Mouse (Mus musculus) skeletal muscle tissue, adult 2 months (tissue): ENCODE measurements at regions not wholly inside any gene's neighbourhood (a gene's known extent, or its start where the extent isn't known, plus 50 kb on each side); places are given as distances from the start of the nearest gene placed in this dataset.

ENCODE experiments used
- DNase-seq: peaks from one replicate; pipeline ENCODE4 v3.0.0-alpha.2; 2012; ENCODE audit warnings: low read depth, low spot score

DNA sequence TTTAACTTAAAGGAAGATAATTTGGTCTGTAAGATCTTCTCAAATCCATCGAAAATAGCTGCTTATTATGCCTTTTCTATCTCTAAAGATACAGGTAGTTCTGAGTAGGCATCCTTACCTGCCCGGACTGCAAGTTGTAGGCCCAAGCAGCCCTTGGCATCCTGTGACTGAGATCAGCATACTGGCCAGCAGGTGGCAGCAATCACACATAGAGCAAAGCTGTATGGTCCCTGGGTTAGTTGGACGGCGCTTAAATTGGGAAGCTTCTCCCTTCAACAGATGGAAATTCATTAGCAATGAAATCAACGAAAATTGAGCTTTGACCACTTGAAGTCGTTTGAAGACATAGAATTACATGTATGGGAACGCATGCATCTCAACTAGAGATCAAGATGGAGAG, 61.0 kb downstream of the Ccng2 start:
- DNase-seq, result peak; percentile 25

DNA sequence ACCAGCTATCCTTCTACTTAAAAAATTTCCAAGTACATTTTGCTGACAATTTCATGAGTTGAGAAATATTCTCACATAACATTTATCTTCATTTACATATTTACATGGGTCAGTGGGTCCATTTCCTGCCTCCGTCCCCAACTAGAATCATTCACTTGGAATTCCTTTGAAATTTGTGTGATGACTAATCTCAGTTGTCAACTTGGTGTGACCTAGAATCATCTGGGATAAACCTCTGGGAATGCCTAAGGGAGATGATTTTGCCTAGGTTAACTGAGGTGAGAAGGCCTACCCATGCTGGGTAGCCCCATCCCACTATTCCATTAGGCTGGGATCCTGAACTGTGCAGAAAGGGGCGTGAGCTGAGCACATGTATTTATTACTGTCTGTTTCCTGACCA, 63.8 kb downstream of the Ccng2 start:
- no peak for DNase-seq

DNA sequence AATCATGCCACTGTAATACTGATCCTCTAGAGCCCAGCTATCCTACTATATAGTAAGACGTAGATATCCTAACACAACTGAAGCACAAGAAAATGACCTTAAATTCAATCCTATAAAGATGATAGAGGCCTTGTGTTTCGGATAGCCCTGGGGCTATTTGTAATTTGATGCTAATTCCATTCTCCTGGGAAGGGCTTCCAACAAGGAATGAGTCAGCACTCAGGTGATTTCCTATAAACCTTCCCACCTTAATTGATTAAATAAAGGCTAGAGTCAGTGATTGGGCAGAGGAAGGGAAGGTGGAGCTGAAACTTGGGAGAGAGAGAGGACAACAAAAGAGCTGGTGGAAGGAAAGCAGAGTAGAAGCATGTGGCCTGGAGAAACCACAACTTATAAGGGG, 86.0 kb downstream of the Ccng2 start:
- DNase-seq, result no peak
